Mouse (Mus musculus) midbrain, embryonic 16.5 days (tissue): Measurements from ENCODE around the gene Ckap5. TPM values are rescaled to one million over a fixed set of nuclear protein-coding genes. Genes with fewer than 3 reads are reported as not detected.
"Not testable (repeated sequence)": the region's sequence is repeated elsewhere in the genome, so short reads cannot be mapped to it uniquely, and the experiment has no call there.

Source experiments
- ATAC-seq: fragments of 200-750 bp; cut with Nextera tagmentation; 2 replicates; pipeline ENCODE4 v1.8.0; 2017; ENCODE audit warnings: moderate TSS enrichment
- H3K27ac ChIP-seq: fragments of 300-500 bp; sonication (generic); 2 replicates; pipeline ENCODE4 v1.5.1; 2014; ENCODE audit warnings: mild to moderate bottlenecking, low read length, mixed read lengths
- H3K27me3 ChIP-seq: fragments of 300-500 bp; sonication (generic); 2 replicates; pipeline ENCODE4 v1.6.1; 2014; ENCODE audit warnings: low read depth, low read length, mixed read lengths; ENCODE audit not compliant: control insufficient read depth, insufficient read depth
- H3K36me3 ChIP-seq: fragments of 300-500 bp; sonication (generic); 2 replicates; pipeline ENCODE4 v1.6.1; 2014; ENCODE audit warnings: mild to moderate bottlenecking, low read length, moderate library complexity, mixed read lengths; ENCODE audit not compliant: control insufficient read depth, insufficient read depth
- H3K4me1 ChIP-seq: fragments of 300-500 bp; sonication (generic); 2 replicates; pipeline ENCODE4 v1.6.1; 2014; ENCODE audit warnings: mild to moderate bottlenecking, low read length, mixed read lengths; ENCODE audit not compliant: control insufficient read depth, insufficient read depth
- H3K4me2 ChIP-seq: fragments of 300-500 bp; sonication (generic); 2 replicates; pipeline ENCODE4 v1.6.1; 2014; ENCODE audit warnings: mild to moderate bottlenecking, low read length, mixed read lengths
- H3K4me3 ChIP-seq: fragments of 300-500 bp; sonication (generic); 2 replicates; pipeline ENCODE4 v1.5.1; 2014; ENCODE audit warnings: low read depth, mild to moderate bottlenecking, low read length, moderate library complexity, mixed read lengths
- H3K9ac ChIP-seq: fragments of 300-500 bp; sonication (generic); 2 replicates; pipeline ENCODE4 v1.6.1; 2014; ENCODE audit warnings: low read depth, low read length, mixed read lengths
- H3K9me3 ChIP-seq: fragments of 300-500 bp; sonication (generic); replicated peaks from 2 replicates; pipeline ENCODE4 v1.6.1; 2014; ENCODE audit warnings: mild to moderate bottlenecking, low read length, mixed read lengths; ENCODE audit not compliant: control insufficient read depth, poor library complexity, severe bottlenecking
- WGBS: fragments of 180-500 bp; shearing (Covaris S2); extraction: QIAGEN DNeasy Blood & Tissue Kit; methylation state at CpG from one replicate; pipeline ENCODE4 v1.1.7; 2014; 5-methylcytosine and 5-hydroxymethylcytosine counted together
- polyA plus RNA-seq: library from polyadenylated mRNA; unstranded; fragments of >200 nt; fragmentation: Nextera tagmentation; extraction: Ambion mirVana; gene quantifications from 2 replicates; pipeline ENCODE4 v1.2.1, GENCODE M21; 2015

Gene Ckap5
- polyA plus RNA-seq, 1 experiment from 2014 or later: 99.7 TPM

DNA sequence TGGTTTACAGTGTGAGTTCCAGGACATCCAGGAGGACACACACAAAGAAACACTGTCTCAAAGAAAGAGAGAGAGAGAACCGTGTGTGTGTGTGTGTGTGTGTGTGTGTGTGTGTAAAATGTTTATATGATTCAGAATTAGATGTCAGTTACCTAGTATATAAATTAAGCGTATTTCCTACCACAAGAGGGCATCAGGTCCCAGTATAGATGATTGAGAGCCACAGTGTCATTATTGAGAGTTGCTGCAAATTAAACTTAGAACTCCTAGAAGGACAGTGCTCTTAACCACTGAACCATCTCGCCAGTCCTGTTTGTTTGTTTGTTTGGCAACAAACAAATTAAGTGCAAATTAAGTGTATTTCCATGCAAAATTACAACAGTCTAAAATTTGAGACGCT is 75.8 kb downstream of the Ckap5 start:
- ATAC-seq: no peak
- Histone ChIP-seq H3K4me2 (no peak overlapping the region), H3K36me3 (peaks cover 40% of the 10 kb centered on the region), H3K4me3 (no peak overlapping the region), H3K4me1 (no peaks in the 10 kb centered on the region), H3K9me3 (no peaks in the 10 kb centered on the region), H3K27ac (no peak overlapping the region), H3K27me3 (no peaks in the 10 kb centered on the region), H3K9ac (no peak overlapping the region)
- 95% methylated on average over 4 of the region's 4 CpGs for WGBS

GRCm38 (mm10) chr2:91609370-91609769 is 82.8 kb downstream of the Ckap5 start:
- H3K36me3 ChIP-seq: peaks cover 28% of the 10 kb centered on the region

GRCm38 (mm10) chr2:91622356-91622755 is 95.8 kb downstream of the Ckap5 start:
- Histone ChIP-seq H3K9ac (no peak overlapping the region), H3K4me1 (no peaks in the 10 kb centered on the region), H3K4me3 (no peak overlapping the region), H3K4me2 (no peak overlapping the region), H3K9me3 (no peaks in the 10 kb centered on the region), H3K36me3 (peaks cover 34% of the 10 kb centered on the region), H3K27me3 (no peaks in the 10 kb centered on the region), H3K27ac (no peak overlapping the region)
- 96% methylated on average over 5 of the region's 5 CpGs for WGBS
- no peak for ATAC-seq

More at GRCm38 (mm10) chr2:91609370-91609769, 82.8 kb downstream of the Ckap5 start:
- not testable (repeated sequence) for ATAC-seq, H3K27ac ChIP-seq, H3K4me1 ChIP-seq, H3K4me2 ChIP-seq, H3K4me3 ChIP-seq, H3K9ac ChIP-seq, H3K27me3 ChIP-seq, H3K9me3 ChIP-seq

DNA sequence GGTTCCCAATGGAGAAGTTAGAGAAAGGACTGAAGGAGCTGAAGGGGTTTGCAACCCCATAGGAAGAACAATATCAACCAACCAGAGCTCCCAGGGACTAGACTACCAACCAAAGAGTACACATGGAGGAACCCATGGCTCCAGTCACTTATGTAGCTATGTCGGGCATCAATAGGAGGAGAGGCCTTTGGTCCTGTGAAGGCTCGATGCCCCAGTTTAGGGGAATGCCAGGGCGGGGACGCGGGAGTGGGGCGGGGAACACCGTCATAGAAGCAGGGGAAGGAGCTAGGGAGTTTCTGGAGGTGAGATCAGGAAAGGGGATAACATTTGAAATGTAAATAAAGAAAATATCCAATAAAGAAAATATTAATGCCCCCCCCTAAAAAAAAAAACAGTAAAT is 96.8 kb downstream of the Ckap5 start:
- ATAC-seq, H3K27ac ChIP-seq, H3K4me3 ChIP-seq, H3K9ac ChIP-seq, H3K4me1 ChIP-seq, H3K27me3 ChIP-seq, H3K9me3 ChIP-seq, H3K4me2 ChIP-seq: not testable (repeated sequence)
- peaks cover 29% of the 10 kb centered on the region for H3K36me3 ChIP-seq
- 97% methylated on average over 7 of the region's 7 CpGs for WGBS

GRCm38 (mm10) chr2:91627486-91627885 is 100.9 kb downstream of the Ckap5 start:
- Histone ChIP-seq H3K27me3 (no peaks in the 10 kb centered on the region), H3K27ac (no peak overlapping the region), H3K9me3 (no peaks in the 10 kb centered on the region), H3K4me2 (no peak overlapping the region), H3K9ac (no peak overlapping the region), H3K4me3 (no peak overlapping the region), H3K4me1 (no peaks in the 10 kb centered on the region), H3K36me3 (peaks cover 5% of the 10 kb centered on the region; the same call in 1 of the 2 replicates)
- ATAC-seq: no peak
- 82% methylated on average over 5 of the region's 5 CpGs for WGBS

GRCm38 (mm10) chr2:91628171-91628570 is 101.6 kb downstream of the Ckap5 start:
- no peak overlapping the region for H3K9ac ChIP-seq
- ATAC-seq: no peak
- no peaks in the 10 kb centered on the region for H3K4me1 ChIP-seq
- 0 out of 2 replicates have a peak, but pooled peaks cover 4% of the 10 kb centered on the region for H3K36me3 ChIP-seq
- H3K27me3 ChIP-seq: no peaks in the 10 kb centered on the region
- WGBS: 93% methylated on average over 8 of the region's 8 CpGs
- no peak overlapping the region for H3K27ac ChIP-seq
- no peak overlapping the region for H3K4me2 ChIP-seq
- no peaks in the 10 kb centered on the region for H3K9me3 ChIP-seq
- no peak overlapping the region for H3K4me3 ChIP-seq

DNA sequence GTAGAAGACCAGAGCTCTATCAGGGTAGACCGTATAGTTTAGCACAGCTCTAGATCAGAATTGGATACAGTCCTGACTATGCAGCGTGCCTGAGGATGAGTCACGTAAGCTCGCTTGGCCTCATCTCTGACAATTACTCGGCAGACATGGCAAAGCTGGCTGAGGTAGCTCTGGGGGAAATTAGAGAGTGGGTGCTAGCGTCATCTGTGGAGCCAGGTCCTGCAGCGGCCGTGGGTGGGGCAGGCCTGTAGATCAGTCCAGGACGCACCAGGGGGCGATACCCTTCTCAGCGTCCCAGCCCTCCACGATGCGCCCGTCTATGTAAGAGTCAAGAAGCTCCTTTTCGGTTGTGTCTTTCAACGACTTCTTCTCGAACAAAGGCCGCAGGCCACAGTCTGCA is 103.1 kb downstream of the Ckap5 start:
- Histone ChIP-seq H3K4me3 (no peak overlapping the region), H3K27me3 (no peaks in the 10 kb centered on the region), H3K4me1 (no peaks in the 10 kb centered on the region), H3K4me2 (no peak overlapping the region), H3K9me3 (no peaks in the 10 kb centered on the region), H3K9ac (no peak overlapping the region), H3K36me3 (no peaks in the 10 kb centered on the region), H3K27ac (no peak overlapping the region)
- ATAC-seq: no peak
- WGBS: 86% methylated on average over 18 of the region's 18 CpGs

DNA sequence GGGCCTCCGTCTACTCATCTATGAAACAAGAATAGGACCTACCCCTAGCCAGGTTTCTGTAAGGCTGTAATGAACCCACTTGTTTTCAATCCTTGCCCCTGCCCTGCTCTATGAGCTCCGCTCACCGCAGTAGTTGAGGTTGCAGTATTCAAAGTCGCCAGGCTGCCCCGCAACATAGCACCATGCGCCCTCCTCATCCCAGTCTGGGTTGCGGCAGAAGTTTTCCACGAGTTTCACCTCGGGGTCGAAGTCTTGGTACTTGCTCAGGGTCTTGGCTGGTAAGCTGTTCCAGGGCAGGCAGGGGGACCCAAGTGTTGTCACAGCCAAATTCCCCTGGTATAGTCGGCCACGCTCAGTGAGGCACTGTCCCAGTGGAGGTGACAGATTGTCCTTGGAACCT is 103.8 kb downstream of the Ckap5 start:
- no peak for ATAC-seq
- no peaks in the 10 kb centered on the region for H3K36me3 ChIP-seq
- H3K27me3 ChIP-seq: no peaks in the 10 kb centered on the region
- H3K27ac ChIP-seq: no peak overlapping the region
- H3K9me3 ChIP-seq: no peaks in the 10 kb centered on the region
- H3K4me1 ChIP-seq: no peaks in the 10 kb centered on the region
- no peak overlapping the region for H3K4me3 ChIP-seq
- no peak overlapping the region for H3K9ac ChIP-seq
- H3K4me2 ChIP-seq: no peak overlapping the region
- 92% methylated on average over 12 of the region's 12 CpGs for WGBS

DNA sequence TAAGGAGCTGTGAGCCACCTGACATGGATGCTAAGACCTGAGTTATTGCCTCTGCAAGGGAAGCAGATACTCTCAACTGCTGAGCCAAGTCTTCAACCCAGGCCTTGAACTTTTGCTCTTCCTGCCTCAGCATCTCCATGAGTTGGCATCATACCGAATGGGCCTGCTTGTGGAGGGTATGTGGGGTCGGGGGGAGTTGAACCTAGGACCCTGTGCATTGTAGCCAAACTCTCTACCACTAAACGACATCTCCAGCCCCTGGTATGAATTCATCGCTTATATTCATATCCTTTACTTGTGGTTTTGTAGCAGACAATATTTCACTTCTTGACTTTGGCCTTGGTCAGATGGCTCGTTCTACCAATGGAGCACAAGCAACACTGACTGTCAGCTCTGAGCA is 105.3 kb downstream of the Ckap5 start:
- H3K27ac ChIP-seq: no peak overlapping the region
- no peak overlapping the region for H3K4me2 ChIP-seq
- ATAC-seq: no peak
- no peaks in the 10 kb centered on the region for H3K4me1 ChIP-seq
- WGBS: 87% methylated on average over 5 of the region's 5 CpGs
- H3K27me3 ChIP-seq: no peaks in the 10 kb centered on the region
- H3K9me3 ChIP-seq: no peaks in the 10 kb centered on the region
- H3K36me3 ChIP-seq: no peaks in the 10 kb centered on the region
- H3K4me3 ChIP-seq: no peak overlapping the region
- no peak overlapping the region for H3K9ac ChIP-seq

DNA sequence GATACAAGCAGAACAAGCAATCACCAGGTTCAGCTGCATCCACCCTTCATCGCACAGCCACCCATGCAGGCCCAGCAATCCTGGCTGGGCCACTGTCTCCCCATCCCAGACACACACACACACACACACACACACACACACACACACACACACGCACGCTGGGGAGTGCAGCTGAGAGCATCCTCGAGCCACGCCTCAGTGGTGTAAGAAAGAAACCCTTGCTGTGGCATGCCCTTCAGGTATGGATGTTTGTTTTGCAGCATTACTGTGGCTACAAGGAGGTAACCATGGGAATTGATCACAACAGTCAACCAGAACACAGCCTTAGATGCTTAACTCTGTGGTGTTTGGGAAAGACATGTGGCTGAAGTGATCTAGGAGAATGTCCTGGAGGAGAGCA is 105.8 kb downstream of the Ckap5 start:
- Histone ChIP-seq H3K27ac (no peak overlapping the region), H3K9ac (no peak overlapping the region), H3K36me3 (no peaks in the 10 kb centered on the region), H3K27me3 (no peaks in the 10 kb centered on the region), H3K4me1 (no peaks in the 10 kb centered on the region), H3K4me2 (no peak overlapping the region), H3K9me3 (no peaks in the 10 kb centered on the region), H3K4me3 (no peak overlapping the region)
- 81% methylated on average over 5 of the region's 5 CpGs for WGBS
- ATAC-seq: no peak
